ENCODE assay signal across 16 mouse cellular contexts in the genomic region with DNA sequence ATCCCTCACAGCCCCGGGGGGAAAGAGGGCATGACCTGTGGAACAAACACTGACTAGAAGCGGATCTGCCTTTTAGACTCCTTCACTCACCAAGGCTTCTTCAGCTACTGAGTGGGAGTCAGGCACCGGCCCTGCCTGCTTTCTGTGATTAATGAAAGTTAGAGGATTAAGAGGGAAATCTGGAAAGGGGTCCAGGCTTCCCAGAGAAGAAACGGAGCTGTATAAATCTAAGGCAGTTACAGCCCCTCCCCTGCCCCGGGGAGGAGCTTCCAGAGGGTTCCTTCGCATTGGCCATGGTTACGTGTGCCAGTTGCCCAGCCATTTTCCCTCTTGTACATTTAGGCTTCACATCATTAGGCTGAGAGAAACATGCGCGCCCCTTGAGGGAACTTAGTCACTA.
"Had no signal": no experiment of that assay in that cellular context is flagged by ENCODE, and none has a peak within 500 bp of the region (broad histone marks: within the 10 kb centered on the region; RNA-seq: fewer than 3 reads in every experiment).

No protein-coding gene starts in this region.

- H3K4me3 ChIP-seq: kidney, embryonic 15.5 days; layer of hippocampus, adult 2 months; limb, embryonic 10.5 days; limb, embryonic 13.5 days; liver, embryonic 12.5 days; liver, embryonic 15.5 days; midbrain, embryonic 12.5 days; midbrain, embryonic 15.5 days had no signal

- H3K27me3 ChIP-seq: liver, embryonic 12.5 days; liver, embryonic 15.5 days; midbrain, embryonic 15.5 days had no signal

- H3K4me2 ChIP-seq: kidney, embryonic 15.5 days; limb, embryonic 13.5 days; liver, embryonic 12.5 days; liver, embryonic 15.5 days; midbrain, embryonic 12.5 days; midbrain, embryonic 15.5 days had no signal

- H3K9ac ChIP-seq: kidney, embryonic 15.5 days; limb, embryonic 13.5 days; liver, embryonic 12.5 days; liver, embryonic 15.5 days; midbrain, embryonic 12.5 days; midbrain, embryonic 15.5 days had no signal

- H3K27ac ChIP-seq: kidney, embryonic 15.5 days; layer of hippocampus, adult 2 months; limb, embryonic 10.5 days; limb, embryonic 13.5 days; liver, embryonic 12.5 days; liver, embryonic 15.5 days; macrophage; midbrain, embryonic 12.5 days; midbrain, embryonic 15.5 days had no signal

- H3K9me3 ChIP-seq: kidney, embryonic 15.5 days; limb, embryonic 10.5 days; limb, embryonic 13.5 days; liver, embryonic 12.5 days; liver, embryonic 15.5 days; midbrain, embryonic 12.5 days; midbrain, embryonic 15.5 days had no signal

- ATAC-seq: intestine, embryonic 16.5 days; liver, embryonic 12.5 days; midbrain, embryonic 15.5 days had no signal

- H3K36me3 ChIP-seq: kidney, embryonic 15.5 days; limb, embryonic 10.5 days; limb, embryonic 13.5 days; liver, embryonic 12.5 days; liver, embryonic 15.5 days; midbrain, embryonic 12.5 days; midbrain, embryonic 15.5 days had no signal

- DNase-seq: kidney, adult 2 months; kidney, postnatal 25 days; layer of hippocampus, adult 9-11 months; liver; lung, adult 18-20 months; thymus, postnatal 25 days had no signal

- H3K4me1 ChIP-seq: liver, embryonic 12.5 days; liver, embryonic 15.5 days; midbrain, embryonic 15.5 days had no signal
